Mouse (Mus musculus): ENCODE measurements around the gene Gm11992.

Gene Gm11992

DNA sequence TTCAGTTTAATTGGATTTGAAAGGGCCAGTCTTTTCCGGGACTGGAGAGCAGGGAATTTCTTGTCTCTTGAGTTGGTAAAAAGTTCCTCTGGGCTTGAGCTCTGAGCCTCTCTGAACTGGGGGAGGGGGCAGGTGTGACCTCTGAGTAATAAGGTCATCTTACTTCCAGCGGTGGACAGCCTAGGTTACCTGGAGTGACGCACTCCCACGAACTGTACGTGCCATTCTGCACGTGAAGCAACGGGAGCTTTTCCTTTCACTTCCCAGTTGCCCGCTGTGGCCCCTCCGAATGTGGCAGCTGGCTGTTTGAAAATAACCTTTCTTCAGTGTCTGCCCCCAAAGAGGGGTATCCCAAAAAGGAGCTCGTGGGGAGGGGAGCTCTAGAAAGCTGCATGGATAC, 67.7 kb downstream of the Gm11992 start:
- no peak for DNase-seq

GRCm38 (mm10) chr11:9116916-9117315, 68.5 kb downstream of the Gm11992 start:
- DNase-seq: no peak

- no peak for DNase-seq
These were observed 69.1 kb downstream of the Gm11992 start for GRCm38 (mm10) chr11:9117358-9118049.

DNA sequence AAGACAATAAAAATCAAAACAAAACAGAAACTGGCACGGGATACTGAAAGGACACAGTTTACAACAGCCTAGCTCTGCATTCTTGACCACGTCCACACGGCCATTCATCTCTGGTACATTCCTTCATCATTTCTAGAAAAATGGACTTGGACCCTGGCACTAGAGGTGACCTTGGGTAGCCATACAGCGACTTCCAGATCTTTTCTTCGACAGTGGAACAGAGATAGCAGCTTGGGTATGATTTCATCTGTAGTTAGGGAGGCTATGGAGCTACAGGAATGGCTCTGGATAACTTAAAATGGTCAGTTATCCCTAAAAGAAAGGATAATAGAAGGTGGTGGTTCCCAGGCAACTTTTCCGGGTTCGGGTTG, 69.6 kb downstream of the Gm11992 start, which contains the start of gene Upp1:
Gene Upp1, plus strand, starts transcription at position 54 of the 371 bp plus-strand sequence.
- no peak for DNase-seq

DNA sequence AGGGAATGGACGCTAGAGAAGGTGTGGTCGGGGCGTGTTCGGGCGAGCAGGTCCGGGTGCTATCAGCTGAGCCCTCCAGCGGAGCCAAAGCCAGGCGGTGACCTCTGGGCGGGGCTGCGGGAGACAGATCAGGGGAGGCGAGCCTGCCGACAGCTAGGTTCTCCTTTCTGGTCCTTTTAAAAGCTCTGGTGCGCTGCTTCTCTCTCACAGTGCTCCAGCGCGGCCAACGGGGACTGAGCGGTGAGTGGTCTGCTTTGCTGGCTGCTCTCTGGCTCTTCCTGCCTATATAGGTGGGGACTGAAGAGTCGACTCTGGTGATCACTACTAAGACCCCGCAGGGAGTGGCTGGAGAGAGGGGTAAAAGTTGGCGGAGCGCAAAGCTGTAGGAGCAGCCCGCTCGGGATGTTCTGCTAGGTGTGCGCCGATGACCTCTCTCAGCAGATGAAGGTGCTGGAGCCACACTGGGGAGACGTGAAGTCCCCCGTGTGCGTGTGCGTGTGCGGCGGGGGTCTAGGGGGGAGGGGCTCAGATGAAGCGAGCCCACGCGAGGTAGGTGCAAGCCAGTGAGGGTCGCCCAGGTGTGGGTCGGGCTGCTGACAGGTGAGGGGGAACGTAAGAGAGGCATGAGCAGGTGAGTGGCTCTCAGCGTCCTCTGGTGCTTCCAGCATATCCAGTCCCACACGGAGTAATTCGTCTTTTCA, 70.2 kb downstream of the Gm11992 start:
- no peak for DNase-seq
